In genomic region chr10:79852107-79852789, GRCm38 (mm10) we compare ENCODE assay signal across 8 mouse cellular contexts. TPM values are rescaled to one million over a fixed set of nuclear protein-coding genes. Genes with fewer than 3 reads are reported as not detected.
A peak's percentile ranks its signal among the peaks of the same experiment; 100 is the strongest.
DNase-seq lines count a peak whose midpoint lies in the region; ATAC-seq lines count a peak whose summit lies in the region.
"Had no signal": no experiment of that assay in that cellular context is flagged by ENCODE, and none has a peak within 500 bp of the region (broad histone marks: within the 10 kb centered on the region; RNA-seq: fewer than 3 reads in every experiment).

No protein-coding gene starts in this region.

- no peaks in the 10 kb centered on the region for H3K27me3 ChIP-seq in heart, embryonic 12.5 days (replicated peaks)
- no peaks in the 10 kb centered on the region for H3K27me3 ChIP-seq in kidney, embryonic 16.5 days (ENCODE audit: insufficient read depth, low read length)

- peak overlapping the region; percentile 92 for H3K4me3 ChIP-seq in heart, embryonic 12.5 days
- H3K4me3 ChIP-seq in kidney, embryonic 16.5 days (ENCODE audit: low read length): peak overlapping the region; percentile 98
- peak overlapping the region; percentile 54; the same call in 1 of the 2 replicates for H3K4me3 ChIP-seq in macrophage (ENCODE audit: inconsistent target)

- peaks cover 22% of the 10 kb centered on the region for H3K79me2 ChIP-seq in macrophage (ENCODE audit: inconsistent target)

- H3K4me2 ChIP-seq in heart, embryonic 12.5 days: peak overlapping the region; percentile 99
- peak overlapping the region; percentile 82 for H3K4me2 ChIP-seq in kidney, embryonic 16.5 days (replicated peaks; ENCODE audit: low read depth, low read length)

- H3K27ac ChIP-seq in heart, embryonic 12.5 days (ENCODE audit: poor library complexity, severe bottlenecking): peak overlapping the region; percentile 100
- H3K27ac ChIP-seq in kidney, embryonic 16.5 days (ENCODE audit: low read length): peak overlapping the region; percentile 100
- peak overlapping the region; percentile 95 for H3K27ac ChIP-seq in macrophage

- peaks cover 11% of the 10 kb centered on the region for H3K36me3 ChIP-seq in heart, embryonic 12.5 days
- peaks cover 12% of the 10 kb centered on the region for H3K36me3 ChIP-seq in kidney, embryonic 16.5 days (ENCODE audit: insufficient read depth, low read length)
- H3K36me3 ChIP-seq in macrophage (ENCODE audit: inconsistent target): no peaks in the 10 kb centered on the region

- peaks cover 46% of the 10 kb centered on the region for H3K4me1 ChIP-seq in heart, embryonic 12.5 days (replicated peaks)
- peaks cover 43% of the 10 kb centered on the region for H3K4me1 ChIP-seq in kidney, embryonic 16.5 days (ENCODE audit: insufficient read depth, low read length)

- WGBS in heart, embryonic 12.5 days: 54% methylated on average over 9 of the region's 9 CpGs
- WGBS in kidney, embryonic 16.5 days: 35% methylated on average over 9 of the region's 9 CpGs
- 42% methylated on average over 9 of the region's 9 CpGs for WGBS in macrophage (ENCODE audit: missing documents)

- peak; percentile 46 for DNase-seq in CD4-positive helper T cell, adult 2 months (ENCODE audit: low read depth, low spot score)
- DNase-seq in R1 (ENCODE audit: low read depth, low spot score) (peak; percentile 56), adipocyte (ENCODE audit: low spot score) (no peak)
- DNase-seq in layer of hippocampus, adult 11-12 months (ENCODE audit: low spot score): no peak

- no peak for ATAC-seq in heart, embryonic 12.5 days (ENCODE audit: insufficient number of reproducible peaks, low FRiP score)
- ATAC-seq in kidney, embryonic 16.5 days (ENCODE audit: low FRiP score, low TSS enrichment): no peak

- H3K9ac ChIP-seq in heart, embryonic 12.5 days: peak overlapping the region; percentile 99
- peak overlapping the region; percentile 92 for H3K9ac ChIP-seq in kidney, embryonic 16.5 days (replicated peaks; ENCODE audit: low read length)

- H3K9me3 ChIP-seq in heart, embryonic 12.5 days (replicated peaks): no peaks in the 10 kb centered on the region
- H3K9me3 ChIP-seq in kidney, embryonic 16.5 days (ENCODE audit: low read length): no peaks in the 10 kb centered on the region

RNA-seq across cellular contexts. Expression of gene Ptbp1, which starts 2.0 kb away (rescaled TPM):
- polyA plus RNA-seq in heart, embryonic 12.5 days (2016; fragmentation: Nextera tagmentation; extraction: Ambion mirVana): 139 and 142 TPM in 2 replicates
- 431 and 491 TPM in 2 replicates for polyA plus RNA-seq in kidney, embryonic 16.5 days (2015; fragmentation: Nextera tagmentation; extraction: Ambion mirVana)
- 100 to 1,000 TPM in 25 of 26 experiments, 10 to 100 TPM in 1; 90.6 to 694 (median 200) TPM for total RNA-seq in macrophage (2018; cell fraction: chromatin; rRNA removed)
- total RNA-seq in macrophage (2018; cell fraction: cytosol; rRNA removed): 100 to 1,000 TPM in 23 of 26 experiments, 10 to 100 TPM in 3; 93.6 to 190 (median 119) TPM
- total RNA-seq in macrophage (2018; cell fraction: nucleus; rRNA removed): 100 to 1,000 TPM in 21 of 26 experiments, 10 to 100 TPM in 5; 84.7 to 316 (median 139) TPM
- 119 to 188 TPM (median 143 TPM) in 3 replicates for polyA plus RNA-seq in macrophage (2018)

RNA-seq across cellular contexts. Expression of gene Prtn3, which starts 22.0 kb away (rescaled TPM):
- polyA plus RNA-seq in heart, embryonic 12.5 days (2016; fragmentation: Nextera tagmentation; extraction: Ambion mirVana): 1.8 and 2.0 TPM in 2 replicates
- polyA plus RNA-seq in kidney, embryonic 16.5 days (2015; fragmentation: Nextera tagmentation; extraction: Ambion mirVana): 7.9 and 8.2 TPM in 2 replicates
- 1 to 10 TPM in 2 of 26 experiments, not detected in 24; 2.3 to 3.4 TPM for total RNA-seq in macrophage (2018; cell fraction: chromatin; rRNA removed)
- 1 to 10 TPM in 15 of 26 experiments, under 1 TPM in 11; 0.20 to 3.8 (median 1.2) TPM for total RNA-seq in macrophage (2018; cell fraction: cytosol; rRNA removed)
- total RNA-seq in macrophage (2018; cell fraction: nucleus; rRNA removed): 1 to 10 TPM in 3 of 26 experiments, under 1 TPM in 1, not detected in 22; 0.77 to 2.7 (median 1.3) TPM
- polyA plus RNA-seq in macrophage (2018): 0.96 to 1.6 TPM (median 1.2 TPM) in 3 replicates

RNA-seq across cellular contexts. Expression of gene Plppr3, which starts 22.2 kb away (rescaled TPM):
- polyA plus RNA-seq in heart, embryonic 12.5 days (2016; fragmentation: Nextera tagmentation; extraction: Ambion mirVana): 14.2 and 15.5 TPM in 2 replicates
- polyA plus RNA-seq in kidney, embryonic 16.5 days (2015; fragmentation: Nextera tagmentation; extraction: Ambion mirVana): 72.7 and 78.6 TPM in 2 replicates
- total RNA-seq in macrophage (2018; cell fraction: chromatin; rRNA removed): 1 to 10 TPM in 16 of 26 experiments, under 1 TPM in 6, not detected in 4; 0.39 to 4.6 (median 1.9) TPM
- total RNA-seq in macrophage (2018; cell fraction: cytosol; rRNA removed): 1 to 10 TPM in 13 of 26 experiments, under 1 TPM in 13; 0.17 to 3.2 (median 1.0) TPM
- total RNA-seq in macrophage (2018; cell fraction: nucleus; rRNA removed): 1 to 10 TPM in 16 of 26 experiments, under 1 TPM in 8, not detected in 2; 0.17 to 7.0 (median 1.6) TPM
- polyA plus RNA-seq in macrophage (2018): 0.64 to 2.5 TPM (median 1.0 TPM) in 3 replicates

RNA-seq across cellular contexts. Expression of gene Misp, which starts 31.5 kb away (rescaled TPM):
- polyA plus RNA-seq in heart, embryonic 12.5 days (2016; fragmentation: Nextera tagmentation; extraction: Ambion mirVana): 0.40 and 0.60 TPM in 2 replicates
- polyA plus RNA-seq in kidney, embryonic 16.5 days (2015; fragmentation: Nextera tagmentation; extraction: Ambion mirVana): 18.2 and 18.5 TPM in 2 replicates
- 1 to 10 TPM in 8 of 26 experiments, under 1 TPM in 3, not detected in 15; 0.45 to 2.3 (median 1.3) TPM for total RNA-seq in macrophage (2018; cell fraction: chromatin; rRNA removed)
- 1 to 10 TPM in 15 of 26 experiments, under 1 TPM in 11; 0.24 to 6.3 (median 1.8) TPM for total RNA-seq in macrophage (2018; cell fraction: cytosol; rRNA removed)
- 1 to 10 TPM in 16 of 26 experiments, under 1 TPM in 3, not detected in 7; 0.40 to 5.3 (median 2.0) TPM for total RNA-seq in macrophage (2018; cell fraction: nucleus; rRNA removed)
- 0.23 to 0.95 TPM (median 0.93 TPM) in 3 replicates for polyA plus RNA-seq in macrophage (2018)

RNA-seq across cellular contexts. Expression of gene Elane, which starts 33.8 kb away (rescaled TPM):
- polyA plus RNA-seq in heart, embryonic 12.5 days (2016; fragmentation: Nextera tagmentation; extraction: Ambion mirVana): 0.47 TPM in 1 of 2 replicates, not detected in the other
- 0.60 and 0.76 TPM in 2 replicates for polyA plus RNA-seq in kidney, embryonic 16.5 days (2015; fragmentation: Nextera tagmentation; extraction: Ambion mirVana)
- not detected for total RNA-seq in macrophage (2018; cell fraction: chromatin; rRNA removed)
- 1 to 10 TPM in 1 of 26 experiments, under 1 TPM in 11, not detected in 14; 0.27 to 1.2 (median 0.48) TPM for total RNA-seq in macrophage (2018; cell fraction: cytosol; rRNA removed)
- total RNA-seq in macrophage (2018; cell fraction: nucleus; rRNA removed): under 1 TPM in 2 of 26 experiments, not detected in 24; 0.66 to 0.88 TPM
- polyA plus RNA-seq in macrophage (2018): 0.67 to 0.89 TPM in 2 of 3 replicates, not detected in the other
- polyA plus RNA-seq: large intestine, adult 2 months had no signal

Comparison
In these comparisons a context has a peak if more than half of its experiments do, and no peak if none do; other contexts are left out.
1. DNase-seq: peak in CD4-positive helper T cell, adult 2 months (single experiment) and R1 (single experiment); none in adipocyte (single experiment) and layer of hippocampus, adult 11-12 months (single experiment).
2. Peak in every context shown above with its lines, with median percentiles within 50 percentile points of each other: H3K27ac ChIP-seq and H3K4me3 ChIP-seq.